Mouse (Mus musculus): ENCODE data around the gene Rilp.

DNA sequence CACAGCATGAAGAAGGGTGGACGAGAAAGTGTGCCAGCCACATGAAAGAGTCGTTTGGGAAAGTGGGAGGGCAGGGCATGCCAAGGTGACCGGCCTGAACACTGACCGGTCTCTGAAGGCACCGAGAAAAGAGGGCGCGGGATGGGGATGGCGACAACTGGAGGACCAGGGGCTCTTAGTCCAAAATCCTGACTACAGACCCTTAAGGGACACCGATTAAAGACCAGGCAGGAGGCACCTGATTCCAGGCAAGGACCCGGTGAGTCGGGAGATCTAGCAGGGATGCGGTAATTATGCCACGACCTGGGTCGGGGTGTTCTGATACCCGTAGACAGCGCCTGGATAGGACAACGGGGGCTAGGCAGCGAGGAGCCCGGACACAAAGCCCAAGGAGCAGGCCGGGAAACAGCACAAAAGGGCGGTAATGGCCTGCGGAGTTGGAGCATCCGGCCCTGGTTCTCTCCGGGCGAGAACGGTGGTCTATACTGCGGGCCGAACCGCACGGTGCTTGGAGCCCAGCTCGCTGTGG lies 21.0 kb downstream of the Rilp start:
- TF ChIP-seq CTCF (IDR thresholded peaks at IDR 0.05; ENCODE audit: insufficient read depth, low read depth, low read length) (no peak), POLR2A (IDR thresholded peaks at IDR 0.05; ENCODE audit: insufficient read depth, low read depth, low read length) (no peak)
